Mouse (Mus musculus) embryonic fibroblast, embryonic 13.5 days (primary cell): ENCODE results near the gene Pde4d.

Experiments used
- CTCF ChIP-seq: IDR thresholded peaks from 2 replicates; pipeline ENCODE4 v1.5.1; 2011; ENCODE audit warnings: mild to moderate bottlenecking, control low read depth, low read length, moderate library complexity, borderline replicate concordance; ENCODE audit not compliant: insufficient read depth
- POLR2A ChIP-seq: IDR thresholded peaks from 2 replicates; pipeline ENCODE4 v1.6.1; 2011; ENCODE audit warnings: low read depth, mild to moderate bottlenecking, control low read depth, low read length, moderate library complexity

GRCm38 (mm10) chr13:109440331-109440730 lies 990.6 kb downstream of the Pde4d start:
- TF ChIP-seq CTCF (no peak), POLR2A (peak; percentile 27; the same call in 1 of the 2 replicates)
